Mouse (Mus musculus): ENCODE results near the gene Olah. TPM values are rescaled to one million over a fixed set of nuclear protein-coding genes. Genes with fewer than 3 reads are reported as not detected.

Olah gene
- polyA plus RNA-seq, 1 experiment from 2014 or later: not detected

- Histone ChIP-seq H3K27me3 (ENCODE audit: control insufficient read depth, insufficient read depth, low read length) (no peaks in the 10 kb centered on the region), H3K27ac (replicated peaks in 1 of 2; ENCODE audit: control insufficient read depth in 1 of 2, insufficient read depth in 1 of 2, low read depth in 2 of 2, low read length in 2 of 2) (no peak overlapping the region), H3K9me3 (ENCODE audit: control insufficient read depth, low read length) (no peaks in the 10 kb centered on the region), H3K4me2 (ENCODE audit: low read length) (no peak overlapping the region), H3K36me3 (ENCODE audit: control insufficient read depth, insufficient read depth, low read length) (no peaks in the 10 kb centered on the region), H3K9ac (ENCODE audit: low read length) (no peak overlapping the region), H3K4me3 (ENCODE audit: control insufficient read depth in 1 of 2, insufficient read depth in 1 of 2, low read depth in 1 of 2, low read length in 2 of 2) (no peak overlapping the region), H3K4me1 (ENCODE audit: control insufficient read depth in 2 of 2, insufficient read depth in 2 of 2, low read length in 2 of 2) (no peaks in the 10 kb centered on the region)
- no peak for ATAC-seq (ENCODE audit: insufficient number of reproducible peaks, insufficient read depth, low FRiP score, low read depth)
- 70% methylated on average over 4 of the region's 4 CpGs for WGBS
Measured at GRCm38 (mm10) chr2:3405981-3406380, 9.0 kb upstream of the Olah start.

GRCm38 (mm10) chr2:3391945-3392344 is 5.1 kb downstream of the Olah start:
- Histone ChIP-seq H3K4me1 (ENCODE audit: control insufficient read depth in 2 of 2, insufficient read depth in 2 of 2, low read length in 2 of 2) (no peaks in the 10 kb centered on the region), H3K4me3 (ENCODE audit: control insufficient read depth in 1 of 2, insufficient read depth in 1 of 2, low read depth in 1 of 2, low read length in 2 of 2) (no peak overlapping the region)
- no peak for ATAC-seq (ENCODE audit: insufficient number of reproducible peaks, insufficient read depth, low FRiP score, low read depth)

GRCm38 (mm10) chr2:3387105-3387860 is 9.7 kb downstream of the Olah start:
- Histone ChIP-seq H3K4me3 (ENCODE audit: control insufficient read depth in 1 of 2, insufficient read depth in 1 of 2, low read depth in 1 of 2, low read length in 2 of 2) (no peak overlapping the region), H3K27ac (replicated peaks in 1 of 2; ENCODE audit: control insufficient read depth in 1 of 2, insufficient read depth in 1 of 2, low read depth in 2 of 2, low read length in 2 of 2) (no peak overlapping the region), H3K4me1 (ENCODE audit: control insufficient read depth in 2 of 2, insufficient read depth in 2 of 2, low read length in 2 of 2) (no peaks in the 10 kb centered on the region), H3K27me3 (ENCODE audit: control insufficient read depth, insufficient read depth, low read length) (no peaks in the 10 kb centered on the region), H3K9me3 (ENCODE audit: control insufficient read depth, low read length) (no peaks in the 10 kb centered on the region), H3K36me3 (ENCODE audit: control insufficient read depth, insufficient read depth, low read length) (no peaks in the 10 kb centered on the region), H3K9ac (ENCODE audit: low read length) (no peak overlapping the region), H3K4me2 (ENCODE audit: low read length) (no peak overlapping the region)
- 80% methylated on average over 6 of the region's 6 CpGs for WGBS
- ATAC-seq (ENCODE audit: insufficient number of reproducible peaks, insufficient read depth, low FRiP score, low read depth): no peak

More at GRCm38 (mm10) chr2:3391945-3392344, 5.1 kb downstream of the Olah start:
- Histone ChIP-seq H3K36me3 (ENCODE audit: control insufficient read depth, insufficient read depth, low read length) (no peaks in the 10 kb centered on the region), H3K27ac (replicated peaks in 1 of 2; ENCODE audit: control insufficient read depth in 1 of 2, insufficient read depth in 1 of 2, low read depth in 2 of 2, low read length in 2 of 2) (no peak overlapping the region), H3K4me2 (ENCODE audit: low read length) (no peak overlapping the region), H3K27me3 (ENCODE audit: control insufficient read depth, insufficient read depth, low read length) (no peaks in the 10 kb centered on the region), H3K9ac (ENCODE audit: low read length) (no peak overlapping the region), H3K9me3 (ENCODE audit: control insufficient read depth, low read length) (no peaks in the 10 kb centered on the region)
- 62% methylated on average over 2 of the region's 2 CpGs for WGBS

GRCm38 (mm10) chr2:3365127-3365526 is 31.9 kb downstream of the Olah start:
- Histone ChIP-seq H3K27me3 (ENCODE audit: control insufficient read depth, insufficient read depth, low read length) (no peaks in the 10 kb centered on the region), H3K4me3 (ENCODE audit: control insufficient read depth in 1 of 2, insufficient read depth in 1 of 2, low read depth in 1 of 2, low read length in 2 of 2) (no peak overlapping the region), H3K9ac (ENCODE audit: low read length) (no peak overlapping the region), H3K36me3 (ENCODE audit: control insufficient read depth, insufficient read depth, low read length) (no peaks in the 10 kb centered on the region), H3K9me3 (ENCODE audit: control insufficient read depth, low read length) (no peaks in the 10 kb centered on the region), H3K4me2 (ENCODE audit: low read length) (no peak overlapping the region), H3K27ac (replicated peaks in 1 of 2; ENCODE audit: control insufficient read depth in 1 of 2, insufficient read depth in 1 of 2, low read depth in 2 of 2, low read length in 2 of 2) (no peak overlapping the region), H3K4me1 (ENCODE audit: control insufficient read depth in 2 of 2, insufficient read depth in 2 of 2, low read length in 2 of 2) (no peaks in the 10 kb centered on the region)
- ATAC-seq (ENCODE audit: insufficient number of reproducible peaks, insufficient read depth, low FRiP score, low read depth): no peak
- 71% methylated on average over 4 of the region's 4 CpGs for WGBS

GRCm38 (mm10) chr2:3361067-3361466 is 35.9 kb downstream of the Olah start:
- WGBS: 70% methylated on average over 3 of the region's 3 CpGs
- Histone ChIP-seq H3K9me3 (ENCODE audit: control insufficient read depth, low read length) (no peaks in the 10 kb centered on the region), H3K4me3 (ENCODE audit: control insufficient read depth in 1 of 2, insufficient read depth in 1 of 2, low read depth in 1 of 2, low read length in 2 of 2) (no peak overlapping the region), H3K27ac (replicated peaks in 1 of 2; ENCODE audit: control insufficient read depth in 1 of 2, insufficient read depth in 1 of 2, low read depth in 2 of 2, low read length in 2 of 2) (no peak overlapping the region), H3K9ac (ENCODE audit: low read length) (no peak overlapping the region), H3K36me3 (ENCODE audit: control insufficient read depth, insufficient read depth, low read length) (no peaks in the 10 kb centered on the region), H3K4me1 (ENCODE audit: control insufficient read depth in 2 of 2, insufficient read depth in 2 of 2, low read length in 2 of 2) (no peaks in the 10 kb centered on the region), H3K4me2 (ENCODE audit: low read length) (no peak overlapping the region), H3K27me3 (ENCODE audit: control insufficient read depth, insufficient read depth, low read length) (no peaks in the 10 kb centered on the region)
- ATAC-seq (ENCODE audit: insufficient number of reproducible peaks, insufficient read depth, low FRiP score, low read depth): no peak

GRCm38 (mm10) chr2:3357887-3358286 is 39.1 kb downstream of the Olah start:
- 72% methylated on average over 3 of the region's 3 CpGs for WGBS

GRCm38 (mm10) chr2:3356311-3356710 is 40.7 kb downstream of the Olah start:
- ATAC-seq (ENCODE audit: insufficient number of reproducible peaks, insufficient read depth, low FRiP score, low read depth): no peak
- 78% methylated on average over 3 of the region's 3 CpGs for WGBS

More at GRCm38 (mm10) chr2:3357887-3358286, 39.1 kb downstream of the Olah start:
- no peak overlapping the region for H3K4me3 ChIP-seq (ENCODE audit: control insufficient read depth in 1 of 2, insufficient read depth in 1 of 2, low read depth in 1 of 2, low read length in 2 of 2)
- no peaks in the 10 kb centered on the region for H3K9me3 ChIP-seq (ENCODE audit: control insufficient read depth, low read length)
- H3K9ac ChIP-seq (ENCODE audit: low read length): no peak overlapping the region
- no peak for ATAC-seq (ENCODE audit: insufficient number of reproducible peaks, insufficient read depth, low FRiP score, low read depth)
- no peaks in the 10 kb centered on the region for H3K27me3 ChIP-seq (ENCODE audit: control insufficient read depth, insufficient read depth, low read length)
- H3K4me1 ChIP-seq (ENCODE audit: control insufficient read depth in 2 of 2, insufficient read depth in 2 of 2, low read length in 2 of 2): no peaks in the 10 kb centered on the region
- H3K36me3 ChIP-seq (ENCODE audit: control insufficient read depth, insufficient read depth, low read length): no peaks in the 10 kb centered on the region
- H3K27ac ChIP-seq (replicated peaks in 1 of 2; ENCODE audit: control insufficient read depth in 1 of 2, insufficient read depth in 1 of 2, low read depth in 2 of 2, low read length in 2 of 2): no peak overlapping the region
- no peak overlapping the region for H3K4me2 ChIP-seq (ENCODE audit: low read length)

GRCm38 (mm10) chr2:3355793-3356192 is 41.2 kb downstream of the Olah start:
- Histone ChIP-seq H3K4me3 (ENCODE audit: control insufficient read depth in 1 of 2, insufficient read depth in 1 of 2, low read depth in 1 of 2, low read length in 2 of 2) (no peak overlapping the region), H3K36me3 (ENCODE audit: control insufficient read depth, insufficient read depth, low read length) (no peaks in the 10 kb centered on the region), H3K9me3 (ENCODE audit: control insufficient read depth, low read length) (no peaks in the 10 kb centered on the region), H3K27me3 (ENCODE audit: control insufficient read depth, insufficient read depth, low read length) (no peaks in the 10 kb centered on the region), H3K9ac (ENCODE audit: low read length) (no peak overlapping the region), H3K4me2 (ENCODE audit: low read length) (no peak overlapping the region), H3K4me1 (ENCODE audit: control insufficient read depth in 2 of 2, insufficient read depth in 2 of 2, low read length in 2 of 2) (no peaks in the 10 kb centered on the region), H3K27ac (replicated peaks in 1 of 2; ENCODE audit: control insufficient read depth in 1 of 2, insufficient read depth in 1 of 2, low read depth in 2 of 2, low read length in 2 of 2) (no peak overlapping the region)
- WGBS: 85% methylated on average over 8 of the region's 8 CpGs
- no peak for ATAC-seq (ENCODE audit: insufficient number of reproducible peaks, insufficient read depth, low FRiP score, low read depth)

More at GRCm38 (mm10) chr2:3356311-3356710, 40.7 kb downstream of the Olah start:
- Histone ChIP-seq H3K4me2 (ENCODE audit: low read length) (no peak overlapping the region), H3K9me3 (ENCODE audit: control insufficient read depth, low read length) (no peaks in the 10 kb centered on the region), H3K27me3 (ENCODE audit: control insufficient read depth, insufficient read depth, low read length) (no peaks in the 10 kb centered on the region), H3K4me3 (ENCODE audit: control insufficient read depth in 1 of 2, insufficient read depth in 1 of 2, low read depth in 1 of 2, low read length in 2 of 2) (no peak overlapping the region), H3K27ac (replicated peaks in 1 of 2; ENCODE audit: control insufficient read depth in 1 of 2, insufficient read depth in 1 of 2, low read depth in 2 of 2, low read length in 2 of 2) (no peak overlapping the region), H3K4me1 (ENCODE audit: control insufficient read depth in 2 of 2, insufficient read depth in 2 of 2, low read length in 2 of 2) (no peaks in the 10 kb centered on the region), H3K9ac (ENCODE audit: low read length) (no peak overlapping the region), H3K36me3 (ENCODE audit: control insufficient read depth, insufficient read depth, low read length) (no peaks in the 10 kb centered on the region)

All from heart, embryonic 14.5 days (tissue).